Mouse (Mus musculus) cerebral cortex, adult 2 months (tissue): ENCODE measurements around the gene Fgfr2.

ENCODE experiments used
- WGBS: fragments of 180-500 bp; shearing (Covaris S2); methylation state at CpG from one replicate; pipeline ENCODE4 v1.1.7; 2018; 5-methylcytosine and 5-hydroxymethylcytosine counted together

Gene Fgfr2

GRCm38 (mm10) chr7:131670586-131670985, 1452.6 kb downstream of the Fgfr2 start:
- WGBS = 64% methylated on average over 6 of the region's 6 CpGs

GRCm38 (mm10) chr7:131669326-131669725, 1453.8 kb downstream of the Fgfr2 start:
- 51% methylated on average over 4 of the region's 4 CpGs for WGBS

- WGBS = 96% methylated on average over 1 of the region's 1 CpGs
Observed at GRCm38 (mm10) chr7:131660726-131661125, 1462.4 kb downstream of the Fgfr2 start.

GRCm38 (mm10) chr7:131656017-131656416, 1467.1 kb downstream of the Fgfr2 start:
- 69% methylated on average over 7 of the region's 7 CpGs for WGBS

- 78% methylated on average over 6 of the region's 6 CpGs for WGBS
Observed at GRCm38 (mm10) chr7:131653416-131653815, 1469.7 kb downstream of the Fgfr2 start.

GRCm38 (mm10) chr7:131651921-131652694, 1471.0 kb downstream of the Fgfr2 start:
- WGBS = 58% methylated on average over 12 of the region's 12 CpGs

GRCm38 (mm10) chr7:131650277-131650676, 1472.9 kb downstream of the Fgfr2 start:
- WGBS = 55% methylated on average over 2 of the region's 2 CpGs

GRCm38 (mm10) chr7:131648276-131648675, 1474.9 kb downstream of the Fgfr2 start:
- WGBS = 54% methylated on average over 7 of the region's 7 CpGs

GRCm38 (mm10) chr7:131647583-131647982, 1475.6 kb downstream of the Fgfr2 start:
- 50% methylated on average over 3 of the region's 3 CpGs for WGBS

- 7% methylated on average over 13 of the region's 13 CpGs for WGBS
Observed at GRCm38 (mm10) chr7:131644586-131644985, 1478.6 kb downstream of the Fgfr2 start.

GRCm38 (mm10) chr7:131644051-131644450, 1479.1 kb downstream of the Fgfr2 start:
- WGBS = 16% methylated on average over 16 of the region's 16 CpGs

GRCm38 (mm10) chr7:131643341-131643840, 1479.8 kb downstream of the Fgfr2 start:
- 60% methylated on average over 13 of the region's 13 CpGs for WGBS

- WGBS = 43% methylated on average over 8 of the region's 8 CpGs
Observed at GRCm38 (mm10) chr7:131629562-131629961, 1493.6 kb downstream of the Fgfr2 start.

- 40% methylated on average over 13 of the region's 13 CpGs for WGBS
Observed at GRCm38 (mm10) chr7:131628846-131629391, 1494.2 kb downstream of the Fgfr2 start.

- 51% methylated on average over 17 of the region's 17 CpGs for WGBS
Observed at GRCm38 (mm10) chr7:131628356-131628755, 1494.8 kb downstream of the Fgfr2 start.

- WGBS = 70% methylated on average over 7 of the region's 7 CpGs
Observed at GRCm38 (mm10) chr7:131609677-131610076, 1513.5 kb downstream of the Fgfr2 start.

GRCm38 (mm10) chr7:131608049-131608448, 1515.1 kb downstream of the Fgfr2 start:
- WGBS = 92% methylated on average over 6 of the region's 6 CpGs

- 49% methylated on average over 4 of the region's 4 CpGs for WGBS
Observed at GRCm38 (mm10) chr7:131605481-131605880, 1517.7 kb downstream of the Fgfr2 start.

GRCm38 (mm10) chr7:131604946-131605345, 1518.2 kb downstream of the Fgfr2 start:
- 87% methylated on average over 10 of the region's 10 CpGs for WGBS

GRCm38 (mm10) chr7:131603186-131603585, 1520.0 kb downstream of the Fgfr2 start:
- WGBS = 26% methylated on average over 10 of the region's 11 CpGs

- 79% methylated on average over 7 of the region's 7 CpGs for WGBS
Observed at GRCm38 (mm10) chr7:131602106-131602505, 1521.0 kb downstream of the Fgfr2 start.

- 9% methylated on average over 5 of the region's 5 CpGs for WGBS
Observed at GRCm38 (mm10) chr7:131598483-131598824, 1524.7 kb downstream of the Fgfr2 start.

GRCm38 (mm10) chr7:131597779-131598482, 1525.2 kb downstream of the Fgfr2 start:
- 28% methylated on average over 12 of the region's 12 CpGs for WGBS
